Mouse (Mus musculus) megakaryocyte, embryonic 14.5 days (primary cell): ENCODE data around the gene Ubtf.

Experiments
- FLI1 ChIP-seq: IDR thresholded peaks from 2 replicates; pipeline ENCODE4 v1.6.1; 2012; ENCODE audit warnings: low read length, inconsistent platforms, mixed read lengths
- GATA1 ChIP-seq: IDR thresholded peaks from 3 replicates; pipeline ENCODE4 v1.6.1; 2012; ENCODE audit warnings: mixed read lengths, low read length, inconsistent platforms, borderline replicate concordance

- TF ChIP-seq GATA1 (no peak), FLI1 (no peak)
These were observed 52.7 kb downstream of the Ubtf start for GRCm38 (mm10) chr11:102266631-102267355.
